Mouse (Mus musculus) liver, adult 2 months (tissue): Measurements from ENCODE around the gene Pkd2l1. TPM values are rescaled to one million over a fixed set of nuclear protein-coding genes. Genes with fewer than 3 reads are reported as not detected.

Experiments used
- DNase-seq: peaks from one replicate; pipeline ENCODE4 v3.0.0-alpha.2; 2011; ENCODE audit warnings: low read depth, low spot score; ENCODE audit errors: extremely low read depth
- H3K27ac ChIP-seq: fragments of 200-500 bp; replicated peaks from 2 replicates; pipeline ENCODE4 v1.5.1; 2012; ENCODE audit warnings: low read depth, mild to moderate bottlenecking, control low read depth, inconsistent platforms, low read length; ENCODE audit not compliant: insufficient read depth
- H3K27me3 ChIP-seq: fragments of 200-500 bp; 2 replicates; pipeline ENCODE4 v1.6.1; 2012; ENCODE audit warnings: mild to moderate bottlenecking, moderate library complexity, low read length, inconsistent platforms; ENCODE audit not compliant: control insufficient read depth, insufficient read depth
- H3K36me3 ChIP-seq: fragments of 200-500 bp; 2 replicates; pipeline ENCODE4 v1.6.1; 2012; ENCODE audit warnings: low read length, inconsistent platforms; ENCODE audit not compliant: control insufficient read depth, insufficient read depth
- H3K4me1 ChIP-seq: fragments of 200-500 bp; 2 replicates; pipeline ENCODE4 v1.6.1; 2011; ENCODE audit warnings: low read length; ENCODE audit not compliant: control insufficient read depth, insufficient read depth
- H3K4me3 ChIP-seq: fragments of 200-500 bp; 2 replicates; pipeline ENCODE4 v1.5.1; 2011; ENCODE audit warnings: low read depth, mild to moderate bottlenecking, control low read depth, low read length, moderate library complexity; ENCODE audit not compliant: insufficient read depth
- H3K79me2 ChIP-seq: fragments of 200-500 bp; 2 replicates; pipeline ENCODE4 v1.6.1; 2012; ENCODE audit warnings: inconsistent platforms, mild to moderate bottlenecking, low read length, moderate library complexity; ENCODE audit not compliant: control insufficient read depth, insufficient read depth
- H3K9ac ChIP-seq: fragments of 200-500 bp; 2 replicates; pipeline ENCODE4 v1.6.1; 2012; ENCODE audit warnings: low read depth, mild to moderate bottlenecking, control low read depth, inconsistent platforms, low read length
- CTCF ChIP-seq: fragments of 200-500 bp; IDR thresholded peaks from 2 replicates; pipeline ENCODE4 v1.5.1; 2011; ENCODE audit warnings: low read depth, low read length, control low read depth
- POLR2A ChIP-seq: fragments of 200-500 bp; IDR thresholded peaks from 2 replicates; pipeline ENCODE4 v1.6.1; 2011; ENCODE audit warnings: low read length, control low read depth; ENCODE audit not compliant: insufficient read depth; ENCODE audit errors: extremely low read depth
- WGBS: fragments of 180-500 bp; shearing (Covaris S2); methylation state at CpG from one replicate; pipeline ENCODE4 v1.1.7; 2018; 5-methylcytosine and 5-hydroxymethylcytosine counted together
- polyA plus RNA-seq: library from polyadenylated mRNA; depleted of rRNA; stranded (reverse); fragments of >200 nt; gene quantifications from 2 replicates; pipeline ENCODE4 v1.2.3, GENCODE M21; 2012
- total RNA-seq: library from RNA; depleted of rRNA; stranded (reverse); fragments of >200 nt; gene quantifications from 2 replicates; pipeline ENCODE4 v1.2.3, GENCODE M21; 2014

The Pkd2l1 gene
- total and polyA plus RNA-seq, 2 experiments, result not detected

- Histone ChIP-seq H3K4me3 (no peak overlapping the region), H3K4me1 (no peaks in the 10 kb centered on the region), H3K27me3 (peaks cover 7% of the 10 kb centered on the region; the same call in 1 of the 2 replicates), H3K27ac (no peak overlapping the region), H3K36me3 (no peaks in the 10 kb centered on the region), H3K9ac (no peak overlapping the region), H3K79me2 (no peaks in the 10 kb centered on the region)
- TF ChIP-seq POLR2A (no peak), CTCF (no peak)
- DNase-seq, result no peak
- 77% methylated on average over 5 of the region's 5 CpGs for WGBS
These were observed 38.5 kb downstream of the Pkd2l1 start for GRCm38 (mm10) chr19:44153781-44154180.

DNA sequence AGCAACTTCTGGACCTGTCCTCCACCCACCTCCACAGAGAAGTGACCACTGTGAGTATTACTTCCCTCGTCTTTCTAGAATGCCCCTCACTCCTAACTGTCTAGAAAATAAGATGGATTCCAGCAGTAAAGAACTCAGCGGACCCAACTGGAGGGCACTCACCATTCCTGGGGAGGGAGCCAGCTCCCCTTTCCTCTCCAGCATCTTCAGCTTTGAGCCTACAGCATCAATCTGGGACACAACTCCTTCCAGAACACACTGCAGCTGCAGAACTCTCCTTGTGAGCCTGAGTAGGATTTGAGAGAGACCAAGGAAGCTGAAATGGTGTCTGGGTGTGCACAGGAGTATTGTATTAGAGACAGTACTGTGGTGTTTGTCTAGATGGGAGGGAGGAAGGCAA is 43.3 kb downstream of the Pkd2l1 start:
- Histone ChIP-seq H3K36me3 (no peaks in the 10 kb centered on the region), H3K27me3 (no peaks in the 10 kb centered on the region; the same call in 1 of the 2 replicates), H3K79me2 (no peaks in the 10 kb centered on the region), H3K27ac (no peak overlapping the region), H3K4me1 (0 out of 2 replicates have a peak, but pooled peaks cover 2% of the 10 kb centered on the region), H3K4me3 (no peak overlapping the region), H3K9ac (no peak overlapping the region)
- DNase-seq, result no peak
- WGBS, result 64% methylated on average over 2 of the region's 2 CpGs
- TF ChIP-seq CTCF, result no peak
- TF ChIP-seq POLR2A, result no peak

DNA sequence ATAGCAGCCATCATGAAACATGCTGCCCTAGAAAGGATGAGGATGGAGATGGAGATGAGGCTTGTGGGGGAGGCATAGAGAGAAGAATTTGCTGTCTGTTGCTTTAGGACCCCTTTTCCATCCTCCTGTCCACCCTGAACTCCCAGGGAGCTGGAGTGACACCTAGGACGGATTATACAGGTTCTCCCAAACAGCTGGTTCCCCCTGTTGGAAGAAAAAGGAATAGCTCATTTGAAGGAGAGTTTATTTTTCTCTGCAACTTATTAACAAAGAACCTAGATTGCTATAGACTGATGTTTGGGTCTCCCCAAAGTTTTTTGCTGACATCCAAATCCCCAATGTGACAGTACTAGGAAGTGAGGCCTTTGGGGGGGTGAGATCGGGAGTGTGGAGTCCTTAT is 43.9 kb downstream of the Pkd2l1 start:
- Histone ChIP-seq H3K4me1 (0 out of 2 replicates have a peak, but pooled peaks cover 2% of the 10 kb centered on the region), H3K9ac (no peak overlapping the region), H3K36me3 (no peaks in the 10 kb centered on the region), H3K27me3 (no peaks in the 10 kb centered on the region), H3K27ac (no peak overlapping the region), H3K4me3 (no peak overlapping the region), H3K79me2 (no peaks in the 10 kb centered on the region)
- TF ChIP-seq POLR2A (no peak), CTCF (peak; percentile 19; the same call in 1 of the 2 replicates)
- WGBS, result 17% methylated on average over 2 of the region's 2 CpGs
- DNase-seq, result peak; percentile 59

DNA sequence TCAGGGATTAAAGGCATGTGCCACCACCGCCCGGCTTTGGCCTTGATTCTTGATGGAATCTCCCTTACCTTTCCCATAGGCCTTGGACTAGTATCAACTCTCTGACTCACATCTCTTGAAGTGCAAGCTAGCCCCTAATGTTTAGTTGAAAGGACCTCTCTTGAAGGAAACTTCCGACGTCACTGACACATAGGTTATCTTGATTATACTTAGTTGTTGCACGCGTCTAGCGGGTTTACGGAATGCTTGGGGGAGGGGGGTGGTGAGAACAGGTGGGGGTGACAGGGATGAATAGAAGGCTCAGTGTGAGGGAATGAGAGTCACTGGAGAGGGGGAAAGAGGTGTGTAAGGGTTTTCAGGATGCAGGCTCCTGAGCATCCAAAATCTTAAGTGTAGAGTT is 45.3 kb downstream of the Pkd2l1 start:
- Histone ChIP-seq H3K27me3 (no peaks in the 10 kb centered on the region), H3K36me3 (peaks cover 12% of the 10 kb centered on the region), H3K79me2 (no peaks in the 10 kb centered on the region), H3K4me1 (0 out of 2 replicates have a peak, but pooled peaks cover 2% of the 10 kb centered on the region), H3K27ac (no peak overlapping the region), H3K9ac (no peak overlapping the region), H3K4me3 (no peak overlapping the region)
- 95% methylated on average over 8 of the region's 8 CpGs for WGBS
- no peak for TF ChIP-seq POLR2A
- TF ChIP-seq CTCF, result no peak
- DNase-seq, result no peak

- Histone ChIP-seq H3K4me1 (0 out of 2 replicates have a peak, but pooled peaks cover 2% of the 10 kb centered on the region), H3K36me3 (peaks cover 16% of the 10 kb centered on the region), H3K79me2 (no peaks in the 10 kb centered on the region), H3K27me3 (no peaks in the 10 kb centered on the region), H3K4me3 (peak overlapping the region; percentile 79), H3K9ac (peak overlapping the region; percentile 23; the same call in 1 of the 2 replicates), H3K27ac (peak overlapping the region; percentile 70)
- DNase-seq, result no peak
- 35% methylated on average over 9 of the region's 9 CpGs for WGBS
- TF ChIP-seq CTCF (no peak), POLR2A (no peak)
These were observed 45.7 kb downstream of the Pkd2l1 start for GRCm38 (mm10) chr19:44146568-44146879.

DNA sequence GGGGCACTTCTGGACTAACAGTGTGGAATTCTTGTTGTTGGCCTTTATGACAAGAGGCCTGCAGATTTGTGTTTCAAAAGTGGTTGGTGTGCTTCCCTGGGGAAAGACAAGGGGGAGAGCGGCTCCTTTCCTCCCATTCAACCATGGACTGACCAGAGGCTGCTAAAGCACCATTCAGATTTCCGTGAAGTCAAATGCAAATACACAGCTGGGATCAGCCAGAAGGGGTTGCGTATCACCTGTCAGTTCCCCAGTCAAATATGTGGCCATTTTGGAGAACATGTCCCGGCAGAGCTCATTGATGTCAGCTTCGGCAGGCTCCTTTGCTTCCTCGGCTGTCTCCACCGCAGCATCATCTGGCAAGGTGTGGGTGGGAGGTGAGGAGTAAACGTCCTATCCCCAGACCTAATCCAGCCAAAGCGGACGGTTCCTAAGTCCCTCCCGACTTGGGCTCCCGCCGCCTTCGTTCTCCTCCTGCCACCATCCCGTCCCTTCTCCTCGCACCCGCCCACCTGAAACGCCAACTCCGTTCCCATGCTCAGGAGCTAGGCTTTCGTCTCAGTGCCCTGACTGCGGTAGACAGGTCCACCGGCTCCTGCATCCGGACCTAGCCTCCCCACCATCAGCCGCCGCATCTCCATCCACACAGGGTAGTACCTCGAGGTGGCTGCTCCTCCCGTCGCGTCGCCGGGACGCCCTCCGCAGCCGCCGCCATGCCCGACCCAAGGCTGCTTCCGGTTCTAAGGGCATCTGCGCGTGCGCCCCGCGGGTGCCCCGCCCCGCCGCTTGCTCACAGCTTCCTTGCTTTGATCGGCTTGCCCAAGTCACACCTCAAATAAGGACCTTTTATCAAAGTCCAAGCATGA is 46.3 kb downstream of the Pkd2l1 start, which contains the start of gene Bloc1s2:
Bloc1s2 (minus strand) TSS at position 745 of the 866 bp plus-strand sequence.
- WGBS, result 3% methylated on average over 46 of the region's 46 CpGs
- Histone ChIP-seq H3K4me1 (0 out of 2 replicates have a peak, but pooled peaks cover 2% of the 10 kb centered on the region), H3K27me3 (no peaks in the 10 kb centered on the region), H3K27ac (peak within 1 kb of the TSS; percentile 70), H3K4me3 (peak within 1 kb of the TSS; percentile 79), H3K79me2 (no peaks in the 10 kb centered on the region), H3K36me3 (peaks cover 19% of the 10 kb centered on the region), H3K9ac (peak within 1 kb of the TSS; percentile 87)
- TF ChIP-seq POLR2A, result no peak
- TF ChIP-seq CTCF, result no peak
- DNase-seq, result peak; percentile 90
